Mouse (Mus musculus) liver, embryonic 14.5 days (tissue): ENCODE results near the gene Myrfl.

Source experiments
- CTCF ChIP-seq: IDR thresholded peaks from 2 replicates; pipeline ENCODE4 v1.5.1; 2016; ENCODE audit warnings: antibody characterized with exemption, low read depth, control low read depth
- EP300 ChIP-seq: IDR thresholded peaks from 2 replicates; pipeline ENCODE4 v1.6.1; 2016; ENCODE audit warnings: antibody characterized with exemption, low read depth

- TF ChIP-seq CTCF = no peak
- no peak for TF ChIP-seq EP300
Observed at GRCm38 (mm10) chr10:116788431-116788830, 108.3 kb downstream of the Myrfl start.
